Mouse (Mus musculus): ENCODE results near the gene Fam124a.

GRCm38 (mm10) chr14:62650376-62650775, 94.8 kb downstream of the Fam124a start:
- TF ChIP-seq CTCF (IDR thresholded peaks at IDR 0.05; ENCODE audit: low read depth) (no peak), EP300 (optimal IDR thresholded peaks at IDR 0.05) (no peak)
